Mouse (Mus musculus): Measurements from ENCODE around the gene Pnma1.

The Pnma1 gene

DNA sequence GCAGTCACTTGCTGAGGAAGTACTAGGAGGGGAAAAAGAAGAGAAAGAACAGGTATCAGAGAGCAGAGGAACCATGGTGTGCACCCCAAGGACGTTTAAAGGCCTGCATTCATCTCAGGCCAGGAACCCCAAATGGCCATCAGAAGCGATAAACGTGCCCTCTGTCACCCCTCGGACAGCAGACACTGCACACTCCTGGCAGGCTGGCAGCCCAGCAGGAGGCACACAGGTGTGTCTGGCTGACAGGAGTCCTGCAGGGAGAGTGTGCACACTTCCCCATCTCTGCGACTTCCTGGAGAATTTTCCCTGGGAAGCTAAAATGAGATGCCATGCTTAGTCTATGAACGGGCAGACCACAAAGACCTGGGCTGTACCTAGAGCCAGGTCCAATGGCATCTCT, 5.1 kb upstream of the Pnma1 start:
- DNase-seq (ENCODE audit: low spot score) = no peak

DNA sequence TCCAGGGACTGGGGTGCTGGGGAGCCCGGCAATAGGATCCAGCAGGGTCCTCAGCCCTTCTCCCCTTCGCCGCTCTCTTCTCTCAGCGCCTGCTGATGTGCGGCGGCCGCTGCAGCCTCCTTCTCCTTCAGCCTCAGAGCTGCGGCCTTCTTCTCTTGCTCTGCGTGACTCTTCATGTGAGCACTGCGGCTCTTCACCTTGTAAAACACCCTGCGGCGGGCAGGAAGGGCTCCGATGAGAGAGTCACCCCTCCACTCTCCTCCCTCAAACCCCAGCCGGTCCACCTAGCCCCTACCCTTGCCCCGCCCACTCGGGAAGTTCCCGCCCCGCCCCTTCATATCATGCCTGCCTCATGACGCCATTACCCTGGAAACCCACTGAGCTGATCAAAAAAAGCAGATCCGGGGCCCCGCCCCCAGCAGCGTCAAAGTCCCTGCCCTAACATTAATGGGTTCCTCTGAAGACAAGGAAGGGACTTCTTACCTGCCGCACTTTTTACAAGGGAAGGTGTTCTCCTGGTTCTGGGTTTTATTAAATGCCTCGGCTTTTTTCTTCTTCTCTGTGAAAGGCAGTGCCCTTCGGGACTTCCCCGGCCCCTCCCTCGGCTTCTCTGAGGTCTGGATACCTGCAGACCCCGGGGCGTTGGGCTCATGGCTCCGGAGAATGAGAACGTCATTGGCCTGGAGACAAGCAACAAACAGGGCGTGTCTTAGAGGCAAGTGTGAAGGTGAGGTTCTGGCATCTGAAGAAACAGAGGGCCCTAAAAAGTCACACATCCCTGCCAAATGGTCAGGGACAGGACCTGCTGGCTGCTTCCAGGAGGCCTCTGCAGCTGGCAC, 4.3 kb upstream of the Pnma1 start:
- DNase-seq (ENCODE audit: low spot score) = no peak

DNA sequence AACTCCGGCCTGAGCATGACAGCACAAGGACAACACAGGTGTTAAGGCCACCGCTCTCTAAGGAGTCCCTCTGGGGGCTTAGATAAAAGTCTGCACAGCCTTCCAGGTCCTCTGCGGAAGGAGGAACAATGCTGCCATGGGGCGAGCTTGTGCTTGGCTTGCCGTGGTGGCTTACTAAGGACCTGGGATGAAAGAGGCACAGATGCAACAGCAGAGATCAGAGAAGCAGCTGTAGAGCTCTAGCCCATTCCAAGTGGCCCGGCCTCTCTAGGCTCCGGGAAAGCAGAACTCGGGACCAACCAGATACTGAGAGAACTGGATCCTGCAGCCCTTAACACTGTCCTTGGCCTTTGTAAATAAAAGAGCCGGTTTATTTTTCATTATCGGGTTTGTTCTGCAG, 3.6 kb upstream of the Pnma1 start:
- DNase-seq (ENCODE audit: low spot score) = no peak

DNA sequence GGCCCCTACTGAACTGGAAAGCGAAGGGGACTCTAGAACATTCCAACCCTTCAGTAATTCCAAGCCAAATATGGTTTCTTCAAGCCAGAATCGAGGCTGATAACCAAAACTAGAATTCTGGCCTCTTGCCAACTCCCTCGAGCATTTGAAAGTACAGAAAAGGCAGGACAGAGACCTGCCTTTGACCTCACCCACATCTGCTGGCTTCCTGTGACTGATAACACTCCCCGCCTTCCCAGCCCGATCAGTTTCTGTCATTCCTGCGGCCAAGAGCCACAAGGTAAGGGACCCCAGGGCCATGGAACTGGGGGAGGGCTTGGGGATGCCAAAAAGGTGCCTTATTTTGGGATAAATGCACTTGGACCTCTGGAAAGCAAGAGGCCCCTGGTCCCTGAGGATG, 2.7 kb upstream of the Pnma1 start:
- no peak for DNase-seq (ENCODE audit: low spot score)

DNA sequence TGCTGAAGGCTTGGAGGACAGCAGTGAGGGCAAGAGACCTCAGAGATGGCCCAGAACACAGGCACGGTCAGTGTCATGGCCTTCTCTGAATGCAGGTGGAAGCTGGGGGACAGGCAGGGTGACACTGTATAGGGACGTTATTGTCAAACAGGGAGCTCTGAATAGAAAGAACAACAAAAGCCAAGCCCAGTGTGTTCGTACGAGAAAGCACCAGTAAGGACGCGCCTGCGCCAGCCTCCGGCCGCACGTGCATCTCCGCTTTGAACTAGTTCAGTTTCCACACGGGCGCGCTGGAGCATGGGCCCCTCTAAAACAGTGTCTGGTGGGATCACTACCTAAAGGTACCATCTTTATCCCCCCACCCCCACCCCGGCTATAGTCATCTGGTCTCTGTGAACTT, 1.7 kb upstream of the Pnma1 start:
- DNase-seq (ENCODE audit: low spot score) = no peak

DNA sequence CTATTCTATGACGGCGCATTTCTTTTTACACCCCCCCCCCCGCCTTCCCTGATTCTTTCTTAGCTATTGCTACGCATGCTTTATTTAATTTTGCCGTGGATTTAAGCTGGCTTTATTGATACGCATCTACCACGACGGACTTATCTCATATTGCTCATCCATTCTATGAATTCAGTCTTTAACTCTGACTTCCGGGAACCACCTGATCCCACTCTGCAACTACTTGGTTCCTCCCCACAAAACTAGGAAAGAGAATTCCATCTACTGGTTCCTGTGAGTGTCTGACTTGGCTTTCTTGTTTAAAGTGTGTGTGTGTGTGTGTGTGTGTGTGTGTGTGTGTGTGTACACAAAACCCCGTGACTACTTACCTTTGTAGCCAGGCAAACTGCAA, 328 bp upstream of the Pnma1 start:
- DNase-seq (ENCODE audit: low spot score) = no peak

DNA sequence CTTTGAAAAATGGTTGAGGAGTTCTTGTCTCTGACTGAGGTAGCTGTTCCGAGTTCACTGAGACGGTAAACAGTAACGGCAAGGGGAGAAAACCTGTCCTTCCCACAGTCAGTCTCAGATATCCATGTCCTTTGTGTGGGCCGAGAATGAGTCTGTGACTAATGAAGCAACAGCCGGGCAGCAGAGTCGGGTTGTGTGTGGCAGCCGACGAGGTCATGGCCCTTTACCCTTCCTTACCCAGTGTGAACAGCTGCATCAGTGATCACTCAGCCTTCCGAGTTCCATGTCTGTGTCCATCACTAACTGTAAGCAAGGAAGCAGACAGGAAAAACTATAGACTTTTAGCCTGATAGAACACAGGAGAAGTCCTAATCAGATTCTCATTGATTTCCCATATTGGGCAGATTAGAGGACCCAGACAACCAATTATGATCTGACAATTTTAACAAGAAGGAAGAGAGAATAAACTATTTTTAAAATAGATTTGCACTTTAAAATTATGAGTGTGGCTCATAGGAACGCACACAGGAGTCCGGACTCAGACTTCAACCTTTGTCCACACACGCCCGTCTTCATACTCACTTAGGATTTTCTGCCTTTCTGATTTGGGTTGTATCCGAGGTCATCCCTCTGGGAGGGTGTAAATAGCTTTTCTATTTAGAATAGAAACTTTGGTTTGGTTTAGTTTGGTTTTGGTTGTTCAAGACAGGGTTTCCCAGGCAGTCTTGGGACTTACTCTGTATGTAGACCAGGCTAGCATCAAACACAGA, 5.8 kb downstream of the Pnma1 start:
- no peak for DNase-seq (ENCODE audit: low spot score)

DNA sequence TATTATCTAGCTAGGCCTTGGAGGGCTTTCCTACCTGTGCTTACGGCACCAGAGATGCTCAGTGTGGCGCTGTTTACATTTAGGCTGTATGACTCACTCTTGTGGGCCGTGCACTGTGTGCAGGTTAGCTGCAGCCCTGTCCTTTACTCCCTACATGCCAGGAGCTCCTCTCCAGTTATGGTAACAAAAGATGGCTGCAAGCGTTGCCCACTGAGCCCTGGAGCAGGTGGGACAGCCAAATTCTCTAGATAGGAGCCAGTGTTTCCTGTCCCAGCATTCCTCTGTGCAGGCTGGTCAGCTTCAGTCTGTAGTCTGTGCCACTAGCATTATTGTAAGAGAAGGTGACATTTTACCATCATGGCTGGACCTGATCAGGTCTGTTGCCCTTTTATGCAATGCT, 7.0 kb downstream of the Pnma1 start:
- DNase-seq (ENCODE audit: low spot score) = no peak

DNA sequence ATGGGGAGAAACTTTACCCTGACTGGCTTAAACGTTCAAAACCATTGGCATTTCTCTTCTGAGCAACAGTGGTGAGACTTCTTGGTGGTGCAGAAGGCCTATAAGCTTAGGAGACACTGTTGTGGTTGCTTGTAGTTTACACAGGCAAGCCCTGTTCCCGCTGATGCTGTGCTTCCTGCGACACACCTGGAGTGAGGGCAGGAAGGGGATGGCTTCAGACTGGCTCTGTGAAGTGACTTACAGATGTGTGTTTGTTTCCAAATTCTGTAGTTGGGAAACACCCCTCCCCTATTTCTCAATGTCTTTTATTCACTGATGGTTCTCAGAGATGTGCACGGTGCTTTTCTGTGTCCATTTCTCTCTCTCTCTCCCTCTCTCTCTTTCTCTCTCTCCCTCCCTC, 8.2 kb downstream of the Pnma1 start:
- DNase-seq (ENCODE audit: low spot score) = no peak

DNA sequence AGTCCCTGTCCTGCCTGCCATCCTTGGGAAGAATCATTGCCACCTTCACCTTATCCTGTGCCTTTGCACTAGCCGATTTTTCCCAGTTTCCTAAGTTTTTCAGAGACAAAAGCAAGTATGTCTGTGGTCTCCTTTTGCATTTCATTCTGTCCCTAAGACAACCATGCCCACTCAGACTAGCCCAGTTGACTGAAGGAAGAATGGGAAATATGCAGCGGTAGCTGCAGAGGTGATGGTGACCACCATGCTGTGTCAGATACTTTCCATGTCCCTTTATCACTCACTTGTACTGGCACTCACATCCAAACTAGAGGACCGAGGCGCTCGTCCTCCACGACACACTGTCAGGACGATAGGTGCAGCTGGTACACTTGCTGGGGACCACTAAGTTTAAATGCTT, 11.2 kb downstream of the Pnma1 start:
- DNase-seq (ENCODE audit: low spot score) = no peak

DNA sequence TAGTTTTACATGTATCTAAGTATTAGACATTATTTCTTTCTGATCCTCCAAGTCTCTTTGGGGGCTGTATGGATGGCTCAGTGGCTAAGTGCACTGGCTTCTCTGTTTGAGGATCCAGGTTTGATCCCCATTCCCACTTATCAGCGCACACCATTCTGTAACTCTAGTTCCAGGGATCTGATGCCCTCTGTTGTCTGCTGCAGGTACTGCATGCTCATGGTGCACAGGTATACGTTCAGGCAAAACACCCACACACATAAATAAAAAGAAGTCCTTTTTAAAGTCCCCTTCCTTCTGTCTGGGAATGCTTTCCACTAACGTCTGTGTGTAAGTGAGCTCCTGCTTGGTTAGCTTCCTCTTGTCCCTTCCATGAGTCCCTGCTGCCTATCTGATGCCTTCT, 16.0 kb downstream of the Pnma1 start:
- DNase-seq (ENCODE audit: low spot score) = no peak

DNA sequence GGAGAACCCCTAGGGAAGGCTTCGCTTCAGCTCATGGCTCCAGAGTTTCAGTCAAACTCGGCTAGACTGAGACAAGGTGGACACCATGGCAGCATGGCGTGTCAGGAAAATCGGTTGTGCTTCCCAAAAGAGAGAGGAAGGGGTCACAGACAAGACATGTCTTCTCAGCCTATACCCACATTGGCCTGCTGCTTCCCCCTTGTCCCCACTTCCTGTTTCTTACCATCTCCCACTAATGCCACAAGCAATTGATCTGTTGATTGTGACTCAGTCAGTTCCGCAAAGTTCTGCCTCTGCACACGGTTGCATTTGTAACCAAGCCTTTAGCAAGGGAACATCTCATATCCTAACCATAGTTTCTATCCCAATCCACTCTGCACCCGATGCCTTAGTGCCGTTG, 18.4 kb downstream of the Pnma1 start:
- DNase-seq (ENCODE audit: low spot score) = no peak

DNA sequence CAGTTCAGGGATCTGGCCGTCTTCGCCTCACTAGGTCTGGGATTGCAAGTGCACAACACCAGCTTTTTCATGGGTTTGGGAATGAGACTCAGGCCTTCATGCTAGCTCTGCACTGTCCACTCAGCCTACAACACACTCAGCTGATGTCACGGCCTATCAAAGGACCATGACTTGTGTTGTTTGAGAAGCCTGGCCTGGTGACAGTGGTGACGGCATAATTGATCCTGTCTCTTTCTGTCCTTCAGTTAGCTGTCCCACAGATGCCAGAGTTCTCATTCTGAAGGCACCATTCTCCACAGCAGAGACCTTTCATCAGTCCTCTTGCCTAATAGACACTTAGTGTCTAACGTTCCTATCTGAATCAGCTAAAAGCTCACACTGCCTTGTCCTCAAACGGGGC, 19.7 kb downstream of the Pnma1 start:
- DNase-seq (ENCODE audit: low spot score) = no peak

DNA sequence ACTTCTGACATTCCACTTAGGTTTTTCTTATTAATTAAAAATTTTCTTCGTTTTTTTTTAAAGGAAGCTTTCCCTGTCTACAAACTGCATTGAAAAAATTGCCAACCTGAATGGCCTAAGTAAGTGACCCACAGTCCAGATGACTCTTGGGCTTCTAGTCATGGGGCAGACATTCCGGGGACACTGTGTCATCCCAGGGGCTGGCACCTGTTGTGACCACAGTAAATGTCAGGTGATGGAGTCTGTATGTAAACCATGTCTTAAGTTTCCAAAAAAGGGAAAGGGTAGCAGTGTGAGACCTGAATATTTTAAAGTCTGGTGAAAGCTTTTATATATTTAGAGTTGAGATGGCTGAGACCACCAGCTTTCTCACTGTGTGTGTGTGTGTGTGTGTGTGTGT, 21.4 kb downstream of the Pnma1 start:
- DNase-seq (ENCODE audit: low spot score) = no peak

DNA sequence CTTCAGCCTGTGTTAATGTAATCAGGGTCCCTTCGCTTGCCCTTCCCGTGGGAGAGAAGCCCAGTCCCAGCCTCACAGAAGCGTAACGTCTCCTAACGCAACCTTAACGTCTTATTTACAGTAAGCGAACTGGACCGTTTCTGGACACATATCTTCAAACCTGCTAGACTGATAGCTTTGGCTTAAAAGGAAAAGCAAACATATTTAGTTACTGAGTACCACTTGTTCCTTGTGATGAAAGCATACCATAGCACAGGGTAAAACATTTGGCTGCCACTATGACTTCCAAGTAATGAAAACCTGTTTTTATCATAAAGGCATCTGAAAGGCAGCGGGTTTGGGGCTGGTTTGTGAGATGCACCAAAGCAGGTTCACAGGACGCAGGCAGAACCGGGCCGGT, 22.4 kb downstream of the Pnma1 start:
- no peak for DNase-seq (ENCODE audit: low spot score)

DNA sequence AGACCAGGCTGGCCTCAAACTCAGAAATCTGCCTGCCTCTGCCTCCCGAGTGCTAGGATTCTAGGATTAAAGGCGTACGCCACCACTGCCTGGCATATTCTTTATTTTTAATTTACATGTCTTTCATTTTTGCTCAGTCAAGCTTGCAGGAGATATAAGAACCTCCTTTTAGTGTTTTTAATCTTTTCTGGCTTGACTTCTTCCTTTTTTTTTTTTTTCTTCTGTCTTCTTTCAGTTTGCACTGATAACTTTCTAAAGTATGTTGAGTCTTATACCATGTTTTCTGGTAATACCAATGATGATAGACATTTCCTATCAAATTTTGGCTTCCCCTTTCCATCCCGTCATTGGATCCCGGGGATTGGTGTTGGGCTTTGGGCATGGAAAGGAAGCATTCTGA, 28.7 kb downstream of the Pnma1 start:
- no peak for DNase-seq (ENCODE audit: low spot score)

DNA sequence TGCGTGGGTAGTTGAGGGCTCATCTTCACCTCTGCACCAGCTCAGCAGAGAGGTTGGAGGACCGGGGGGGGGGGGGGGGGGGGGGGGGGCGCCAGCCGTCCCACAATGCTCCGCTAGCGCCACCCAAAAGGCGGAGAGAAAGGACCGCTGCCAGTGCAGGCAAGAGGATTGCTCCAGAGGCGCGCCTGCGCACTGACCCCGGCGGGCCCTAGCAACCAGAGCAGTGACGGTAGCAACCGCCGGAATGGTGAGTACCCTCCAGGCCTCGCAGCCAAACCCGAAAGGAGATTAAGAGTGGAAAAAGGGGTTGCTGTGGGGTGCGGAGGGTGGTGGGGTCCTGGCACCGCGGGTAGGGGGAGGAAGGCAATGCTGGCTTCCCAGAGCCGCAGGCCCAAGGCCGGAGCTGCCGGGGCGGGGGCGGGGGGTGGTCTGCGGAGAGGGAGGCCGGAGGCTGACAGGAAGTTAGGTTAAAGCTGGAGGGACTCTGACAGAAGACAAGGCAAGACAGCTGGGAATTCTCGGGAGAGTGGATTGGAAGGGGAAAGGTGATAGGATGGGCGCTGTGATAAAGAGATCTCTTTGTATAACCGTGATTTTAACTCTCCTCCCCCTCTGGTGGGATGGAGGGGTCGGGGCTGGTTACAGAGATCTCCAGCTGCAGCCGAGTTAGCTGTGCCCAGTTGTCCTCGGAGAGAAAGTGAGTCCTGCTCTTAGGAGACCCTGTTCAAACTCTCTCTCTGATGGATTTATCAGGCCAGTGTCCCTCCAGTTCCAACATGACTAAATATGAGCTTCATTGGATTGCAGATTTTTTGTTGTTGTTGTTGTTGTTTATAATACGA, 33.9 kb downstream of the Pnma1 start, which contains the start of gene Dnal1:
Gene Dnal1, plus strand, starts transcription at position 214 of the 842 bp plus-strand sequence.
- peak; percentile 94 for DNase-seq (ENCODE audit: low spot score)

DNA sequence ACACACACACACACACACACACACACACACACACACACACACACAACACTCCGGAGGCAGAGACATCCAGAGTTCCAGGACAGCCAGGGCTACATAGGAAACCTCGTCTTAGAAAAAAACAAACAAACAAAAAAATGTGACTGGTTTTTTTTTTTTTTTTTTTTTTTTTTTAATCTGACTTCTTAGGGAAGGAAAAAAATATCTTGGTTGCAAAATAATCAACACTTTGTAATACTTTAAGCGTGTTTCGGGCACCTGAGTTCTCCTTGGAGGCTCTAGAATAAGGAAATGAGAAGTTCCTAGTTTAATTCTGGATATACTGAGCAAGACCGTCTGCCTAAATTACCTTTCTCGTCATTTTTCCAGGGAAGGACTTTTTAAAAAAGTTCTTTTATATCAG, 34.6 kb downstream of the Pnma1 start:
- DNase-seq (ENCODE audit: low spot score) = no peak

DNA sequence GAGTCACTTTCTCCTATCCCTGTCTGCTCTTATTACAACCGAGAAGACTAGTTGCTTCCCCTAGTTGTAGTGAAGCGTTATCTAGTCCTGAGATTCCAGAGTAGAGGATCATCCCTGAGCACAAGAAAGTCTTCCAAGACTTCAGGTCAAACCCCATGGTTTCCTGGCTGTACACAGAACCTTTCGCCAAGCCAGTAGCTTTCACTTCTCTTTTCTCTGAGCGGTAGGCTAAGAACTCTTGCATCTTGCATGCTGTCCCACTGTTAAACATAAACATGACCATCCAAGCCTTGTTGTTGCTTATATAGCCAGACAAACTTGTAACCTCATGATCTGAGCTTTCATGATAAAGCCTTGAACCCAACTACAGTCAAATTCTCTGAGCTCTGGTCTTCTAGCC, 37.5 kb downstream of the Pnma1 start:
- no peak for DNase-seq (ENCODE audit: low spot score)

DNA sequence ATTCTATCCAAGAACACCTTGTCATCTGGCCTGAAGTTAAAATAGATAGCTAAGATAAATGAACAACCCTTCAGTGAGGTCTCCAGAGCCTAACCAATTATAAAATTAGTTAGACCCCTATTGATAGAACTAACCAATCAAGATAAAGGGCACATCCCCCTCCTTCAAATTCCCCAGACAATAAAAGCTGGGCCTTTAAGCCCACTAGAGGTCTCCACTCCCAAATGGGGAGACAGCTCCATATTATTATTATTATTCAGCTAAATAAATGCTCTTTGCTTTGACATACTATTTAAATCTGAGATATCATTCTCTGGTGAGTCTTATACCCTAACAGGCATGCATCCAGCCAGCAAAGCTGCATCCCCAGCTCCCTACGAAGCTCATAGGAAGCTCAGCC, 38.4 kb downstream of the Pnma1 start:
- DNase-seq (ENCODE audit: low spot score) = no peak

DNA sequence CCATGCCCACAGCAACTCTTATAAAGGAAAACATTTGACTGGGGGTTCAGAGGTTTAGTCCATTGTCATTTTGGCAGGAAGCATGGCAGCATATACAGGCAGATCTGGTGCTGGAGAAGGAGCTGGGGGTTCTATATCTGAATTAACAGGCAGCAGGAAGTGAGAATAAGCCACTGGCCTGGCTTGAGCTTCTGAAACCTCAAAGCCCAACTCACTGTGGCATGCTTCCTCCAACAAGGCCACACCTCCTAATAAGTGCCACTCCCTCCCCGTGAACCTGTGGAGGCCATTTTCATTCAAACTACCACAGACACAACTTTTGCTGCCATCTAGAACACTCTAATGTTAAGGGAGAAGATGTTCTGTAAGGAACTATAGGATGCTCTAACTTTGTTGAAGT, 40.6 kb downstream of the Pnma1 start:
- no peak for DNase-seq (ENCODE audit: low spot score)

DNA sequence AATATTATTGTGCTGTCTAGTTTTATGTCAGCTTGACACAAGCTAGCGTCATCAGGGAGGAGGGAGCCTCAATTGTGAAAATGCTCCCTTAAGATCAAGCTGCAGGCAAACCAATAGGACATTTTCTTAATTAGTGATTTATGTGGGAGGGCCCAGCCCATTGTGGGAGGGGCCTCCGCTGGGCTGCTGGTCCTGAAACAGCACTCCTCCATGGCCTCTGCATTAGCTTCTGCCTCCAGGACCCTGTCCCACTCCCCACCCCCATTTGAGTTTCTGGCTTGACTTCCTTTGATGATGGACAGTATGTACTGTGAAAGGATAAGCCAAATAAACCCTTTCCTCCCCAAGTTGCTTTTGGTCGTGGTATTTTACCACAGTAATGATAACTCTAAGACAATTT, 41.3 kb downstream of the Pnma1 start:
- DNase-seq (ENCODE audit: low spot score) = no peak

DNA sequence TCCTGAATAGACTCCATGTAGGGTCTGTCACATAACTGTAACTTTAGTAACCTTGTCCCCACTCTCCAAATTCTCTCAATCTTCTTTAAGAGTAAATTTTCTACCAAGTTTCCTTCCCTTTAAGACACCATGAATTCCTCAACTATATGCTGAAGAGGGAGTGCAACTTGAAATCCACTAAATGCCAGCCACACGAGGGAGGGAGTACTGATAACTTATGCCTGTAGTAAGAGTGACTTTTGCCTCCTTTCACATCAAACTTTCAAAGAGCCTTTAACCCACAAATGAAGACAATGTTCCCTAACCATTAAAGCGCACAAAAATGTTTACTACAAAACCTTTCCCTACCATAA, 46.8 kb downstream of the Pnma1 start:
- no peak for DNase-seq (ENCODE audit: low spot score)
